Mouse (Mus musculus): ENCODE data around the gene Kcng3. TPM values are rescaled to one million over a fixed set of nuclear protein-coding genes. Genes with fewer than 3 reads are reported as not detected.
A peak's percentile ranks its signal among the peaks of the same experiment; 100 is the strongest.

Kcng3 gene
- polyA plus RNA-seq, 1 experiment from 2014 or later: not detected

GRCm38 (mm10) chr17:83554997-83555396, 76.7 kb downstream of the Kcng3 start:
- ATAC-seq (no peak), DNase-seq (no peak)
- Histone ChIP-seq H3K27ac (ENCODE audit: low read depth) (no peak overlapping the region), H3K9me3 (ENCODE audit: low read length) (no peaks in the 10 kb centered on the region), H3K27me3 (ENCODE audit: insufficient read depth, low read length) (no peaks in the 10 kb centered on the region), H3K9ac (replicated peaks) (no peak overlapping the region), H3K4me1 (ENCODE audit: insufficient read depth) (no peaks in the 10 kb centered on the region), H3K36me3 (replicated peaks; ENCODE audit: insufficient read depth, low read length) (no peaks in the 10 kb centered on the region), H3K4me2 (ENCODE audit: low read depth, low read length) (no peak overlapping the region), H3K4me3 (ENCODE audit: low read depth, low read length) (no peak overlapping the region)
- WGBS (ENCODE audit: insufficient replicate concordance): 83% methylated on average over 7 of the region's 7 CpGs
- TF ChIP-seq EP300 (IDR thresholded peaks at IDR 0.05; ENCODE audit: low read depth) (no peak), CTCF (IDR thresholded peaks at IDR 0.05; ENCODE audit: low read depth) (no peak)

- peak; percentile 36 for TF ChIP-seq CTCF (IDR thresholded peaks at IDR 0.05; ENCODE audit: low read depth)
- no peak for TF ChIP-seq EP300 (IDR thresholded peaks at IDR 0.05; ENCODE audit: low read depth)
- Histone ChIP-seq H3K27ac (ENCODE audit: low read depth) (no peak overlapping the region), H3K36me3 (replicated peaks; ENCODE audit: insufficient read depth, low read length) (no peaks in the 10 kb centered on the region), H3K9ac (replicated peaks) (no peak overlapping the region), H3K4me1 (ENCODE audit: insufficient read depth) (peaks cover 9% of the 10 kb centered on the region), H3K27me3 (ENCODE audit: insufficient read depth, low read length) (peaks cover 6% of the 10 kb centered on the region; the same call in 1 of the 2 replicates), H3K4me2 (ENCODE audit: low read depth, low read length) (no peak overlapping the region), H3K9me3 (ENCODE audit: low read length) (no peaks in the 10 kb centered on the region), H3K4me3 (ENCODE audit: low read depth, low read length) (no peak overlapping the region)
- ATAC-seq: no peak
- DNase-seq: peak; percentile 37
- 31% methylated on average over 12 of the region's 12 CpGs for WGBS (ENCODE audit: insufficient replicate concordance)
Observed at GRCm38 (mm10) chr17:83548501-83549233, 83.0 kb downstream of the Kcng3 start.

DNA sequence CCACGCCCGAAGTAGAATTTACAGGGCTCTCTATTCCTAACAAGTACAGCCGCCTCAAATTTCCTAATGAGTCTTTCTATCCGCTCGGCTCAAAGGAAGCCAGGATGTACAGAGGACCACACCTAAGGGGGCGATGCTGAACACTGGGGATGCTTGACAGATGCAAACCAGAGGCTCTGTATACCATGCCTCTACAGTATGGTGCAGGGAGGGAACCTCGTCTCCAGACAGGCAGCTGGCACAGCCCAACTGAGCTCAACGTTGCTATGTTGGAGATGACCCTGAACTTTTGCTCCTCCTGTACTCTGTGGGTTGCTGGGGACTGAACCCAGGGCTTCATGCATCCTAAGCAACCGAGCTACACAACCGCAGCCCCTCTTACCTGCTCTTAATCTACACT, 84.5 kb downstream of the Kcng3 start:
- H3K9me3 ChIP-seq (ENCODE audit: low read length): no peaks in the 10 kb centered on the region
- ATAC-seq (no peak), DNase-seq (no peak)
- no peak overlapping the region for H3K4me3 ChIP-seq (ENCODE audit: low read depth, low read length)
- H3K36me3 ChIP-seq (replicated peaks; ENCODE audit: insufficient read depth, low read length): no peaks in the 10 kb centered on the region
- no peak for TF ChIP-seq EP300 (IDR thresholded peaks at IDR 0.05; ENCODE audit: low read depth)
- TF ChIP-seq CTCF (IDR thresholded peaks at IDR 0.05; ENCODE audit: low read depth): no peak
- H3K27ac ChIP-seq (ENCODE audit: low read depth): no peak overlapping the region
- peaks cover 9% of the 10 kb centered on the region for H3K4me1 ChIP-seq (ENCODE audit: insufficient read depth)
- no peak overlapping the region for H3K4me2 ChIP-seq (ENCODE audit: low read depth, low read length)
- H3K9ac ChIP-seq (replicated peaks): no peak overlapping the region
- H3K27me3 ChIP-seq (ENCODE audit: insufficient read depth, low read length): peaks cover 6% of the 10 kb centered on the region; the same call in 1 of the 2 replicates
- 67% methylated on average over 10 of the region's 10 CpGs for WGBS (ENCODE audit: insufficient replicate concordance)

DNA sequence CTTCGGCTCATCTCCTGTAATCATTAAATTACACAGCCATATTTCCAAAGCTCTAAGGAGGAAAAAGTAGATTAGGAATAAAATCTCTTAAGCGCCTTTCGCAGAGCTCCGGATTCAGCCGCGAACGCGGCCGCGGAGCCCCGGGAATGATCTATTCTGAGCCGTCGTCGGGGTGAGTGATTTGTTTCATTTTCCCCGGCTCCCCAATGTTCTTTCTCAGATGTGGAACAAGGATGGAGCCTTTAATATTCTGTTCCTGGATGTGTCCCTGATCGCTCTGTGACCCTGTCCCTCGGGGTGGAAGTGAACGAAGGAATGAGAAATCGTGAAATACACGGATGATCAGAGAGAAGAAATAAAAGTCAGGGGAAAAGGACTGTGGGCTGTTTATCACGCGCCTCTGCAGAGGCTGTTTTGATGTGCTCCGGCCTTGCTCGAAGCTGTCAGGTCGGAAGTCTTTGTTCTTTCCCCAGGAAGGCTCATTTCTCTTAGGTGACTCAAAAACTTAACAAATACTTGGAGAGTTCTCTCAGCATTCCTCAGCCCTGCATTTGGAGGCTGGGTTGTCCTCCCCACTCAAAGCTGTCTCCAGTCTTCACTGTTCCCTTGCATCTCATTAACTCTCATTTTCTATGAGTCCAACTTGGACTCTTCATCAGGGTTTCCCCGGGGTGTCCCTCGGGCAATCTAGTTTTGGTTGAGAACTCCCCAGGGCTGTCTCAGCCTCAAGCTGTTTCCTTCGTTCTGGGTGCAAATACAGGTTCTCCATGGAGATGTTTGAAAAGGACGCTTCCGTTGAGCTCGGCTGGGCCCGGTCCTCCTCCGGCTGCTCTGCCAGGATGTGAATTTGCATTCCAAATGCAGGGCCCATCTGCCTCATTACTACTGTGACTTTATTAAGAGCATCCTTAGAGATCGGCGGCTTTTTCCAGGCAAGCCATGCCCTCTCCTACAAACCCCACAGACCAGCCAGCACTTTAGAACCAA, 85.6 kb downstream of the Kcng3 start:
- H3K27me3 ChIP-seq (ENCODE audit: insufficient read depth, low read length): peaks cover 6% of the 10 kb centered on the region; the same call in 1 of the 2 replicates
- peak overlapping the region; percentile 61 for H3K4me2 ChIP-seq (ENCODE audit: low read depth, low read length)
- no peaks in the 10 kb centered on the region for H3K9me3 ChIP-seq (ENCODE audit: low read length)
- H3K27ac ChIP-seq (ENCODE audit: low read depth): no peak overlapping the region
- H3K4me3 ChIP-seq (ENCODE audit: low read depth, low read length): peak overlapping the region; percentile 41
- WGBS (ENCODE audit: insufficient replicate concordance): 18% methylated on average over 35 of the region's 35 CpGs
- peak overlapping the region; percentile 46 for H3K9ac ChIP-seq (replicated peaks)
- peaks cover 9% of the 10 kb centered on the region for H3K4me1 ChIP-seq (ENCODE audit: insufficient read depth)
- no peaks in the 10 kb centered on the region for H3K36me3 ChIP-seq (replicated peaks; ENCODE audit: insufficient read depth, low read length)
- TF ChIP-seq EP300 (IDR thresholded peaks at IDR 0.05; ENCODE audit: low read depth): no peak
- no peak for TF ChIP-seq CTCF (IDR thresholded peaks at IDR 0.05; ENCODE audit: low read depth)
- ATAC-seq (no peak), DNase-seq (peak; percentile 32)

GRCm38 (mm10) chr17:83545259-83545658, 86.4 kb downstream of the Kcng3 start:
- Histone ChIP-seq H3K27ac (ENCODE audit: low read depth) (no peak overlapping the region), H3K4me1 (ENCODE audit: insufficient read depth) (peaks cover 9% of the 10 kb centered on the region), H3K27me3 (ENCODE audit: insufficient read depth, low read length) (peaks cover 6% of the 10 kb centered on the region; the same call in 1 of the 2 replicates), H3K4me2 (ENCODE audit: low read depth, low read length) (peak overlapping the region; percentile 61), H3K9me3 (ENCODE audit: low read length) (no peaks in the 10 kb centered on the region), H3K36me3 (replicated peaks; ENCODE audit: insufficient read depth, low read length) (no peaks in the 10 kb centered on the region), H3K9ac (replicated peaks) (peak overlapping the region; percentile 46; the same call in 1 of the 2 replicates), H3K4me3 (ENCODE audit: low read depth, low read length) (peak overlapping the region; percentile 41)
- peak; percentile 27; the same call in 1 of the 2 replicates for TF ChIP-seq CTCF (IDR thresholded peaks at IDR 0.05; ENCODE audit: low read depth)
- TF ChIP-seq EP300 (IDR thresholded peaks at IDR 0.05; ENCODE audit: low read depth): no peak
- DNase-seq (no peak), ATAC-seq (no peak)
- WGBS (ENCODE audit: insufficient replicate concordance): 63% methylated on average over 6 of the region's 6 CpGs

GRCm38 (mm10) chr17:83542424-83542823, 89.3 kb downstream of the Kcng3 start:
- Histone ChIP-seq H3K4me1 (ENCODE audit: insufficient read depth) (0 out of 2 replicates have a peak, but pooled peaks cover 4% of the 10 kb centered on the region), H3K27ac (ENCODE audit: low read depth) (no peak overlapping the region), H3K4me2 (ENCODE audit: low read depth, low read length) (no peak overlapping the region), H3K27me3 (ENCODE audit: insufficient read depth, low read length) (peaks cover 4% of the 10 kb centered on the region; the same call in 1 of the 2 replicates), H3K4me3 (ENCODE audit: low read depth, low read length) (no peak overlapping the region), H3K36me3 (replicated peaks; ENCODE audit: insufficient read depth, low read length) (no peaks in the 10 kb centered on the region), H3K9me3 (ENCODE audit: low read length) (no peaks in the 10 kb centered on the region), H3K9ac (replicated peaks) (no peak overlapping the region)
- ATAC-seq (no peak), DNase-seq (no peak)
- 88% methylated on average over 2 of the region's 2 CpGs for WGBS (ENCODE audit: insufficient replicate concordance)
- TF ChIP-seq EP300 (IDR thresholded peaks at IDR 0.05; ENCODE audit: low read depth): no peak
- no peak for TF ChIP-seq CTCF (IDR thresholded peaks at IDR 0.05; ENCODE audit: low read depth)

Measured in liver, postnatal 0 days (tissue).